Mouse (Mus musculus) liver, postnatal 0 days (tissue): ENCODE results near the gene Ubiad1. TPM values are rescaled to one million over a fixed set of nuclear protein-coding genes. Genes with fewer than 3 reads are reported as not detected.

Experiments used
- ATAC-seq: fragments of 200-750 bp; cut with Nextera tagmentation; 2 replicates; pipeline ENCODE4 v1.8.0; 2017; ENCODE audit warnings: mild to moderate bottlenecking, moderate library complexity
- DNase-seq: peaks from one replicate; pipeline ENCODE4 v3.0.0-alpha.2; 2016
- H3K27ac ChIP-seq: fragments of 300-500 bp; sonication (generic); 2 replicates; pipeline ENCODE4 v1.5.1; 2014; ENCODE audit warnings: antibody characterized with exemption, moderate library complexity, mild to moderate bottlenecking, low read depth
- H3K27me3 ChIP-seq: fragments of 300-500 bp; sonication (generic); 2 replicates; pipeline ENCODE4 v1.6.1; 2014; ENCODE audit warnings: low read length, control low read depth, mixed read lengths; ENCODE audit not compliant: insufficient read depth
- H3K36me3 ChIP-seq: fragments of 300-500 bp; sonication (generic); replicated peaks from 2 replicates; pipeline ENCODE4 v1.6.1; 2014; ENCODE audit warnings: mild to moderate bottlenecking, control low read depth, low read length, moderate library complexity, mixed read lengths; ENCODE audit not compliant: insufficient read depth
- H3K4me1 ChIP-seq: fragments of 300-500 bp; sonication (generic); 2 replicates; pipeline ENCODE4 v1.6.1; 2014; ENCODE audit warnings: antibody characterized with exemption, mild to moderate bottlenecking, control low read depth; ENCODE audit not compliant: insufficient read depth
- H3K4me2 ChIP-seq: fragments of 300-500 bp; sonication (generic); 2 replicates; pipeline ENCODE4 v1.6.1; 2014; ENCODE audit warnings: low read depth, mild to moderate bottlenecking, low read length, moderate library complexity, mixed read lengths
- H3K4me3 ChIP-seq: fragments of 300-500 bp; sonication (generic); 2 replicates; pipeline ENCODE4 v1.5.1; 2014; ENCODE audit warnings: low read depth, low read length
- H3K9ac ChIP-seq: fragments of 300-500 bp; sonication (generic); replicated peaks from 2 replicates; pipeline ENCODE4 v1.6.1; 2014; ENCODE audit warnings: mild to moderate bottlenecking, moderate library complexity
- H3K9me3 ChIP-seq: fragments of 300-500 bp; sonication (generic); 2 replicates; pipeline ENCODE4 v1.6.1; 2016; ENCODE audit warnings: mild to moderate bottlenecking, control low read depth, low read length, mixed read lengths
- CTCF ChIP-seq: sonication (generic); IDR thresholded peaks from 2 replicates; pipeline ENCODE4 v1.5.1; 2016; ENCODE audit warnings: antibody characterized with exemption, low read depth
- EP300 ChIP-seq: IDR thresholded peaks from 2 replicates; pipeline ENCODE4 v1.6.1; 2016; ENCODE audit warnings: antibody characterized with exemption, low read depth, mild to moderate bottlenecking
- WGBS: fragments of 180-500 bp; shearing (Covaris S2); extraction: QIAGEN DNeasy Blood & Tissue Kit; methylation state at CpG from one replicate; pipeline ENCODE4 v1.1.7; 2014; ENCODE audit not compliant: insufficient replicate concordance; 5-methylcytosine and 5-hydroxymethylcytosine counted together
- polyA plus RNA-seq: library from polyadenylated mRNA; unstranded; fragments of >200 nt; fragmentation: Nextera tagmentation; extraction: Ambion mirVana; gene quantifications from 2 replicates; pipeline ENCODE4 v1.2.1, GENCODE M21; 2015

Gene Ubiad1
- polyA plus RNA-seq, 1 experiment from 2014 or later, result 10.2 TPM

GRCm38 (mm10) chr4:148432488-148432887 is 12.1 kb downstream of the Ubiad1 start:
- TF ChIP-seq EP300, result no peak
- TF ChIP-seq CTCF, result no peak
- H3K9me3 ChIP-seq, result no peaks in the 10 kb centered on the region
- no peaks in the 10 kb centered on the region for H3K27me3 ChIP-seq
- no peak for ATAC-seq
- H3K4me2 ChIP-seq, result no peak overlapping the region
- H3K9ac ChIP-seq, result no peak overlapping the region
- peaks cover 7% of the 10 kb centered on the region for H3K36me3 ChIP-seq
- H3K27ac ChIP-seq, result no peak overlapping the region
- WGBS, result 49% methylated on average over 4 of the region's 4 CpGs
- H3K4me3 ChIP-seq, result no peak overlapping the region
- H3K4me1 ChIP-seq, result peaks cover 4% of the 10 kb centered on the region; the same call in 1 of the 2 replicates
- no peak for DNase-seq

- Histone ChIP-seq H3K4me1 (peaks cover 4% of the 10 kb centered on the region; the same call in 1 of the 2 replicates), H3K36me3 (peaks cover 2% of the 10 kb centered on the region), H3K9me3 (no peaks in the 10 kb centered on the region), H3K4me2 (no peak overlapping the region), H3K9ac (no peak overlapping the region), H3K4me3 (no peak overlapping the region), H3K27me3 (no peaks in the 10 kb centered on the region), H3K27ac (no peak overlapping the region)
- DNase-seq (no peak), ATAC-seq (no peak)
- TF ChIP-seq EP300 (no peak), CTCF (no peak)
- WGBS, result 63% methylated on average over 11 of the region's 11 CpGs
These were observed 13.6 kb downstream of the Ubiad1 start for GRCm38 (mm10) chr4:148430880-148431519.

- ATAC-seq (0 out of 2 replicates have a peak, but pooled peaks have one; percentile 36), DNase-seq (peak; percentile 85)
- no peaks in the 10 kb centered on the region for H3K9me3 ChIP-seq
- TF ChIP-seq EP300 (no peak), CTCF (peak; percentile 89)
- no peak overlapping the region for H3K9ac ChIP-seq
- H3K27me3 ChIP-seq, result no peaks in the 10 kb centered on the region
- H3K27ac ChIP-seq, result no peak overlapping the region
- WGBS, result 23% methylated on average over 6 of the region's 6 CpGs
- peaks cover 4% of the 10 kb centered on the region; the same call in 1 of the 2 replicates for H3K4me1 ChIP-seq
- H3K4me3 ChIP-seq, result no peak overlapping the region
- H3K4me2 ChIP-seq, result no peak overlapping the region
- no peaks in the 10 kb centered on the region; the same call in 1 of the 2 replicates for H3K36me3 ChIP-seq
These were observed 14.9 kb downstream of the Ubiad1 start for GRCm38 (mm10) chr4:148429686-148430085.

DNA sequence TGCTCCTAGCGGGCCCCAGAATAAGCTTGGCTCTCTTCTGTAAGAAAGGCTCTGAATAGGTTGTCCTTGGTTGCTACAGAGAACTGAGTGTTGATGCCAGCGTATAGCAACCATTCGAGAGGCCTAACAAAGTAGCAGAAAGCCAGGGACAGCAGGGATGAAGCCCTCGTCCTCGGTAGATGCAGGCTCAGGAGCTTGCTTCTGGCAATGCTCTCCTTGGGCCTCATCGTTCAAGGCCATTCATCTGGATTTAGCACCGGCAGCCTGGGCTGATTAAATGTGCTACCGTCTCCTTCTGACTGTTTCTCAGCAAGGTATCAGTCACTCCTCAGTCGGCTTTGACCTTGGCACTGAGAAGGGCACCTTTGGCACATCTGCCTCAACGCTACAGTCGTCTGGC is 15.4 kb downstream of the Ubiad1 start:
- H3K27ac ChIP-seq, result no peak overlapping the region
- no peak for DNase-seq

GRCm38 (mm10) chr4:148428544-148428943 is 16.0 kb downstream of the Ubiad1 start:
- Histone ChIP-seq H3K4me2 (no peak overlapping the region), H3K9me3 (no peaks in the 10 kb centered on the region), H3K27me3 (no peaks in the 10 kb centered on the region), H3K4me1 (peaks cover under 1% of the 10 kb centered on the region; the same call in 1 of the 2 replicates), H3K9ac (no peak overlapping the region), H3K36me3 (no peaks in the 10 kb centered on the region; the same call in 1 of the 2 replicates), H3K4me3 (no peak overlapping the region), H3K27ac (no peak overlapping the region)
- 59% methylated on average over 5 of the region's 5 CpGs for WGBS
- no peak for DNase-seq
- TF ChIP-seq CTCF, result no peak
- no peak for TF ChIP-seq EP300
- 0 out of 2 replicates have a peak, but pooled peaks have one; percentile 29 for ATAC-seq

More for the DNA sequence above, 15.4 kb downstream of the Ubiad1 start:
- ATAC-seq, result no peak
- Histone ChIP-seq H3K4me2 (no peak overlapping the region), H3K4me1 (peaks cover 4% of the 10 kb centered on the region; the same call in 1 of the 2 replicates), H3K4me3 (no peak overlapping the region), H3K9me3 (no peaks in the 10 kb centered on the region), H3K36me3 (no peaks in the 10 kb centered on the region; the same call in 1 of the 2 replicates), H3K9ac (no peak overlapping the region), H3K27me3 (no peaks in the 10 kb centered on the region)
- TF ChIP-seq CTCF (no peak), EP300 (no peak)
- WGBS, result 78% methylated on average over 11 of the region's 11 CpGs

GRCm38 (mm10) chr4:148426950-148427850 is 17.4 kb downstream of the Ubiad1 start:
- no peak overlapping the region for H3K27ac ChIP-seq
- H3K4me1 ChIP-seq, result no peaks in the 10 kb centered on the region
- H3K9ac ChIP-seq, result no peak overlapping the region
- H3K27me3 ChIP-seq, result no peaks in the 10 kb centered on the region
- no peaks in the 10 kb centered on the region for H3K9me3 ChIP-seq
- H3K36me3 ChIP-seq, result no peaks in the 10 kb centered on the region; the same call in 1 of the 2 replicates
- WGBS, result 70% methylated on average over 10 of the region's 10 CpGs
- no peak for DNase-seq
- H3K4me2 ChIP-seq, result no peak overlapping the region
- no peak overlapping the region for H3K4me3 ChIP-seq
- TF ChIP-seq EP300 (no peak), CTCF (no peak)
- ATAC-seq, result no peak
